Mouse (Mus musculus) liver, embryonic 11.5 days (tissue): ENCODE data around the gene Foxred2. TPM values are rescaled to one million over a fixed set of nuclear protein-coding genes. Genes with fewer than 3 reads are reported as not detected.

Experiments
- ATAC-seq: fragments of 200-750 bp; cut with Nextera tagmentation; replicated peaks from 2 replicates; pipeline ENCODE4 v1.8.0; 2017; ENCODE audit warnings: moderate number of reproducible peaks, mild to moderate bottlenecking, moderate TSS enrichment, moderate library complexity; ENCODE audit not compliant: low FRiP score
- DNase-seq: peaks from one replicate; pipeline ENCODE4 v3.0.0-alpha.2; 2017; ENCODE audit warnings: low spot score
- H3K27ac ChIP-seq: fragments of 300-500 bp; sonication (generic); 2 replicates; pipeline ENCODE4 v1.5.1; 2014; ENCODE audit warnings: mild to moderate bottlenecking, low read depth, low read length, control low read depth
- H3K27me3 ChIP-seq: fragments of 300-500 bp; sonication (generic); replicated peaks from 2 replicates; pipeline ENCODE4 v1.6.1; 2014; ENCODE audit warnings: low read length, mixed read lengths; ENCODE audit not compliant: control insufficient read depth, insufficient read depth
- H3K36me3 ChIP-seq: fragments of 300-500 bp; sonication (generic); 2 replicates; pipeline ENCODE4 v1.6.1; 2014; ENCODE audit warnings: mild to moderate bottlenecking, low read length, moderate library complexity, mixed read lengths; ENCODE audit not compliant: control insufficient read depth, insufficient read depth
- H3K4me1 ChIP-seq: fragments of 300-500 bp; sonication (generic); replicated peaks from 2 replicates; pipeline ENCODE4 v1.6.1; 2014; ENCODE audit warnings: low read length, mixed read lengths; ENCODE audit not compliant: control insufficient read depth, insufficient read depth
- H3K4me2 ChIP-seq: fragments of 300-500 bp; sonication (generic); 2 replicates; pipeline ENCODE4 v1.6.1; 2014; ENCODE audit warnings: mild to moderate bottlenecking, control low read depth, moderate library complexity
- H3K4me3 ChIP-seq: fragments of 300-500 bp; sonication (generic); 2 replicates; pipeline ENCODE4 v1.5.1; 2014; ENCODE audit warnings: low read depth, low read length, control low read depth
- H3K9ac ChIP-seq: fragments of 300-500 bp; sonication (generic); 2 replicates; pipeline ENCODE4 v1.6.1; 2014; ENCODE audit warnings: low read depth, low read length, control low read depth
- H3K9me3 ChIP-seq: fragments of 300-500 bp; sonication (generic); 2 replicates; pipeline ENCODE4 v1.6.1; 2016; ENCODE audit warnings: low read length, inconsistent platforms, mixed read lengths; ENCODE audit not compliant: control insufficient read depth
- WGBS: fragments of 180-500 bp; shearing (Covaris S2); extraction: QIAGEN DNeasy Blood & Tissue Kit; methylation state at CpG from one replicate; pipeline ENCODE4 v1.1.7; 2014; 5-methylcytosine and 5-hydroxymethylcytosine counted together
- polyA plus RNA-seq: library from polyadenylated mRNA; unstranded; fragments of >200 nt; fragmentation: Nextera tagmentation; extraction: Ambion mirVana; gene quantifications from 2 replicates; pipeline ENCODE4 v1.2.1, GENCODE M21; 2014

Gene Foxred2
- polyA plus RNA-seq, 1 experiment from 2014 or later: 3.3 TPM

GRCm38 (mm10) chr15:77919441-77919840 is 37.1 kb downstream of the Foxred2 start:
- H3K4me2 ChIP-seq: no peak overlapping the region
- H3K4me3 ChIP-seq: no peak overlapping the region
- DNase-seq (no peak), ATAC-seq (no peak)
- no peaks in the 10 kb centered on the region for H3K9me3 ChIP-seq
- WGBS: 90% methylated on average over 12 of the region's 12 CpGs
- H3K4me1 ChIP-seq: no peaks in the 10 kb centered on the region
- no peaks in the 10 kb centered on the region for H3K27me3 ChIP-seq
- H3K27ac ChIP-seq: no peak overlapping the region
- H3K36me3 ChIP-seq: peaks cover 49% of the 10 kb centered on the region
- no peak overlapping the region for H3K9ac ChIP-seq

GRCm38 (mm10) chr15:77916851-77917544 is 39.5 kb downstream of the Foxred2 start:
- DNase-seq: peak; percentile 80
- no peaks in the 10 kb centered on the region for H3K27me3 ChIP-seq
- no peak overlapping the region for H3K4me2 ChIP-seq
- H3K4me1 ChIP-seq: 0 out of 2 replicates have a peak, but pooled peaks cover 7% of the 10 kb centered on the region
- H3K36me3 ChIP-seq: peaks cover 34% of the 10 kb centered on the region
- no peak overlapping the region for H3K27ac ChIP-seq
- peak; percentile 40; the same call in 1 of the 2 replicates for ATAC-seq
- WGBS: 35% methylated on average over 8 of the region's 8 CpGs
- no peak overlapping the region for H3K9ac ChIP-seq
- no peaks in the 10 kb centered on the region for H3K9me3 ChIP-seq
- no peak overlapping the region for H3K4me3 ChIP-seq

DNA sequence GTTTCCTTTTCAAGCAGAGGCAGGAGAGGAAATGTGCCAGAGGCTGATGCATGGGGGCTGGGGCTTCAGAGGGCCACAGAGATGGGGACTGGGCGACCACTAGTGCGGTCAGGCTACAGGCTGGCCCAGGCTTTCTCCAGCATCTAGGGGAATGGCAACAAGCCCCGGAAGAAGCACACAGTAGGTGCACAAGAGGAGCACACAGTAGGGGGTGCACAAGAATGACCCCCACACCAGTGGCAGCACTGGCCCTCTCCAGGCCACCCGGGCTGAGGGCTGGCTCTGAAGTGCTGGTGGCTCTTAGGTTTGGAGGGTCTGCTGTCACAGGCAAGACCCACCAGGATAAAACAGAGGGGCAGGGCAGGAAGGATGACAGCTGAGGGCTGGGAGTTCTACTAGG is 41.2 kb downstream of the Foxred2 start:
- Histone ChIP-seq H3K4me3 (no peak overlapping the region), H3K27ac (no peak overlapping the region), H3K4me1 (peaks cover 12% of the 10 kb centered on the region), H3K9ac (no peak overlapping the region), H3K4me2 (no peak overlapping the region), H3K27me3 (no peaks in the 10 kb centered on the region), H3K9me3 (no peaks in the 10 kb centered on the region), H3K36me3 (peaks cover 23% of the 10 kb centered on the region)
- 85% methylated on average over 4 of the region's 4 CpGs for WGBS
- ATAC-seq (no peak), DNase-seq (no peak)

- no peak overlapping the region for H3K9ac ChIP-seq
- no peak overlapping the region for H3K4me3 ChIP-seq
- WGBS: 85% methylated on average over 3 of the region's 3 CpGs
- DNase-seq (no peak), ATAC-seq (no peak)
- no peak overlapping the region for H3K27ac ChIP-seq
- H3K36me3 ChIP-seq: peaks cover 21% of the 10 kb centered on the region
- no peaks in the 10 kb centered on the region for H3K27me3 ChIP-seq
- H3K9me3 ChIP-seq: no peaks in the 10 kb centered on the region
- H3K4me2 ChIP-seq: no peak overlapping the region
- H3K4me1 ChIP-seq: peaks cover 12% of the 10 kb centered on the region
Observed at GRCm38 (mm10) chr15:77914507-77914906, 42.0 kb downstream of the Foxred2 start.

DNA sequence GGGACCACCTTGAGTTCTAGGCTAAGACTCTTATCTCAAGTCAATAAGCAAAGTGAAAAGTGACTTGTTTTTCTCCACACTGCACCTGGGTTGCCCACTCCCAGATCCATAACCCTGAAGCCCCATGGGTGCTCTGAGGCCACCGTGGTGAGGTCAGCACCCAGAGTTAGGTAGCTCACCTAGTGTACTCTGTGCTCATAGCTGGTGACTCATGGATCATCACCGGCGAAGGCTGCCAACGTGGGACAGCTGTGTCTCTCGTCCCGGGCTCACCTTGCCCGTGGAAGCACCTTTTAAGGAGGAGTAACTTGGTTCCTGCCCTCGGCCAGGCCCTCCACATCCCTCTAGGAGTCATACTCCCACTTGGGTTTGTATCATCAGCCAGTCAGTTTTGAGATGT is 43.5 kb downstream of the Foxred2 start:
- H3K4me3 ChIP-seq: no peak overlapping the region
- no peaks in the 10 kb centered on the region for H3K9me3 ChIP-seq
- H3K4me2 ChIP-seq: no peak overlapping the region
- H3K36me3 ChIP-seq: peaks cover 16% of the 10 kb centered on the region
- ATAC-seq: no peak
- no peak overlapping the region for H3K9ac ChIP-seq
- H3K4me1 ChIP-seq: peaks cover 12% of the 10 kb centered on the region
- 79% methylated on average over 8 of the region's 8 CpGs for WGBS
- no peaks in the 10 kb centered on the region for H3K27me3 ChIP-seq
- no peak for DNase-seq
- H3K27ac ChIP-seq: peak overlapping the region; percentile 40

- no peak overlapping the region for H3K4me3 ChIP-seq
- H3K4me2 ChIP-seq: no peak overlapping the region
- H3K27ac ChIP-seq: peak overlapping the region; percentile 40; the same call in 1 of the 2 replicates
- H3K4me1 ChIP-seq: peaks cover 12% of the 10 kb centered on the region
- ATAC-seq (no peak), DNase-seq (no peak)
- H3K9ac ChIP-seq: no peak overlapping the region
- no peaks in the 10 kb centered on the region for H3K27me3 ChIP-seq
- H3K9me3 ChIP-seq: no peaks in the 10 kb centered on the region
- WGBS: 48% methylated on average over 7 of the region's 7 CpGs
- peaks cover 16% of the 10 kb centered on the region for H3K36me3 ChIP-seq
Observed at GRCm38 (mm10) chr15:77912585-77912984, 43.9 kb downstream of the Foxred2 start.

DNA sequence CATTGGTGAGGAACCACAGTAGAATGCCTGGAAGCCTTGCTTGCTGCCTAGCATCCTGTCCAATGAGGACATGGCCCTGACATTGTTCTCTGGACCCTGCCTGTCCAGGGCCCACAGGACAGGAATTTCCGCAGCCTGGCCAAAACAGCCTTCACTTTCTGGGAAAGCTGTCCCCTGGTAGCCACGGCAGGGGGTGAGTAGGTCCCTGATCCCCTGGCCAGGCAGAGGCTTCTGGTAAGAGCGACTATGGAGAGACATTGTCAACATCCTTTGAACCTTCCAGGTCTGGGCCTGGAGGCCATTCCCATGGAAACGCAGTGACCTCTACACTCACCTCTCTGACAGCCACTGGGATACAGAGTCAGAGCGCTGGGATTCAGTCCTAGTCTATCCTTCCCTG is 44.5 kb downstream of the Foxred2 start:
- ATAC-seq: peak; percentile 25; the same call in 1 of the 2 replicates
- Histone ChIP-seq H3K27ac (peak overlapping the region; percentile 40; the same call in 1 of the 2 replicates), H3K27me3 (no peaks in the 10 kb centered on the region), H3K9ac (no peak overlapping the region), H3K4me1 (peaks cover 12% of the 10 kb centered on the region), H3K36me3 (peaks cover 16% of the 10 kb centered on the region), H3K4me3 (no peak overlapping the region), H3K4me2 (no peak overlapping the region), H3K9me3 (no peaks in the 10 kb centered on the region)
- DNase-seq: no peak
- WGBS: 51% methylated on average over 5 of the region's 5 CpGs

DNA sequence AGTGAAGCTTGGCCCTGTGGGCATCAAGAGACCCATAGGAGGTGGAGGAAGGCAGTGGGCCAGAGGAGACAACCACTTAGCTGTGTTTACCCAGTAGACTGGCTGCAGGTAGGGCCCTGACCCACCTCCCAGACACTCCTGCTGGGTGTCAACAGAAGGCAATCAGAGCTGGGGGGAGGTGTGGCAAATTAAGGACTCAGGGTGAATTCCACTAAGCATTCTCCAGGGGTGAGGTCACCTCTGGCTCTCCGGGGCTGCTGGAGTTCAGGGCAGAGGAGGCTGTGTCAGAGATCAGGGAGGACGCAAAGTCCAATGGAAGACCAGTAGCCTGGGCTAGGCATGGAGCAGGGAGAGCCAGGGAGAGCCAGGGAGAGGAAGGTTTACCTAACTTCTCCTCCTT is 45.5 kb downstream of the Foxred2 start:
- H3K27ac ChIP-seq: no peak overlapping the region
- no peaks in the 10 kb centered on the region for H3K9me3 ChIP-seq
- H3K27me3 ChIP-seq: no peaks in the 10 kb centered on the region
- no peak overlapping the region for H3K4me3 ChIP-seq
- peaks cover 21% of the 10 kb centered on the region for H3K4me1 ChIP-seq
- peaks cover 14% of the 10 kb centered on the region for H3K36me3 ChIP-seq
- no peak overlapping the region for H3K4me2 ChIP-seq
- WGBS: 19% methylated on average over 2 of the region's 2 CpGs
- no peak for DNase-seq
- H3K9ac ChIP-seq: no peak overlapping the region
- ATAC-seq: 0 out of 2 replicates have a peak, but pooled peaks have one; percentile 10
